Comparison of ENCODE assay signal across 12 mouse cellular contexts in the genomic region with DNA sequence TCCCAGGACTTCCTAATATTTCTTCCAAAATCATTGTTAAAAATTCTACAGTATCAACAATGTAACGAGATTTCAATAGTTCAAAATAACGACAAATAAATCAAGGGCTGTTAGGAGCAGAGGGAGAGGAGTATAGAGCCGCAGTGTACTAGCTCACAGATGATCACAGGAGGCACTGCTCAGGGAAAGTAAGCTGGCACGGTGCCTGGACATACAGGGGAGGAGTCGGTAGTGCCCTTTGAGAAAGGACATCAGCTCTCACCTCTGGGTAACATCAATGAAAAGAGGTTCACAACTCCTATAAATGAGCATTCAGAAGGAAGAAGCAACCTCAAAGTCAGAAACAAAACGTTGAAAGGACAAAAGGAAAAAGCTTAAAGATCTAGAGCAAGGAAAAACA. TPM values are rescaled to one million over a fixed set of nuclear protein-coding genes. Genes with fewer than 3 reads are reported as not detected.
DNase-seq lines count a peak whose midpoint lies in the region; ATAC-seq and TF ChIP-seq lines count a peak whose summit lies in the region.
"Had no signal": no experiment of that assay in that cellular context is flagged by ENCODE, and none has a peak within 500 bp of the region (broad histone marks: within the 10 kb centered on the region; RNA-seq: fewer than 3 reads in every experiment).

No protein-coding gene starts in this region.

- H3K9ac ChIP-seq in kidney, embryonic 14.5 days (ENCODE audit: low read depth, low read length): no peak overlapping the region
- H3K9ac ChIP-seq: neural tube, embryonic 12.5 days had no signal

- ATAC-seq in kidney, embryonic 14.5 days (ENCODE audit: low FRiP score, low TSS enrichment): no peak
- ATAC-seq: forebrain, embryonic 16.5 days had no signal

- no peak overlapping the region for H3K27ac ChIP-seq in kidney, adult 2 months (ENCODE audit: insufficient read depth, low read depth, low read length)
- H3K27ac ChIP-seq in kidney, embryonic 14.5 days (ENCODE audit: low read depth, low read length): no peak overlapping the region
- 0 out of 2 replicates have a peak overlapping the region, but pooled peaks have one; percentile 16 for H3K27ac ChIP-seq in heart, embryonic 10.5 days
- H3K27ac ChIP-seq: neural tube, embryonic 12.5 days had no signal

- H3K4me1 ChIP-seq in kidney, adult 2 months (ENCODE audit: control insufficient read depth, insufficient read depth, low read length): peaks cover 4% of the 10 kb centered on the region; the same call in 1 of the 2 replicates
- H3K4me1 ChIP-seq in kidney, embryonic 14.5 days (ENCODE audit: control insufficient read depth, insufficient read depth, low read length): no peaks in the 10 kb centered on the region
- H3K4me1 ChIP-seq in heart, embryonic 10.5 days: peaks cover 4% of the 10 kb centered on the region; the same call in 1 of the 2 replicates
- H3K4me1 ChIP-seq: neural tube, embryonic 12.5 days had no signal

- TF ChIP-seq CTCF in kidney, adult 2 months (conservative IDR thresholded peaks at IDR 0.05; ENCODE audit: insufficient read depth, insufficient read length, low read depth, low read length): no peak

- no peaks in the 10 kb centered on the region for H3K27me3 ChIP-seq in kidney, adult 2 months (replicated peaks; ENCODE audit: control insufficient read depth, insufficient read depth, low read length)
- H3K27me3 ChIP-seq in kidney, embryonic 14.5 days (ENCODE audit: control insufficient read depth, insufficient read depth, low read length): no peaks in the 10 kb centered on the region
- no peaks in the 10 kb centered on the region for H3K27me3 ChIP-seq in heart, embryonic 10.5 days (ENCODE audit: insufficient read depth, poor library complexity, severe bottlenecking)
- H3K27me3 ChIP-seq: neural tube, embryonic 12.5 days had no signal

- 37% methylated on average over 6 of the region's 6 CpGs for WGBS in kidney, adult 2 months
- 76% methylated on average over 6 of the region's 6 CpGs for WGBS in kidney, embryonic 14.5 days
- WGBS in heart, embryonic 10.5 days: 66% methylated on average over 6 of the region's 6 CpGs

- DNase-seq in adrenal gland, adult (ENCODE audit: inconsistent age in 2 of 2, low spot score in 1 of 2): peak; percentile 50 to 65
- no peak for DNase-seq in adrenal gland, adult 18-20 months (ENCODE audit: low spot score in 2 of 2)
- peak; percentile 81 for DNase-seq in kidney, adult 2 months
- no peak for DNase-seq in heart, embryonic 10.5 days (ENCODE audit: low spot score)
- DNase-seq in kidney, postnatal 14 days: peak; percentile 78
- DNase-seq in gastrocnemius, postnatal 4 days (ENCODE audit: low spot score in 2 of 2): no peak
- DNase-seq in thymus, postnatal 4 days: no peak
- DNase-seq: thymus, postnatal 14 days had no signal

- no peak overlapping the region for H3K4me2 ChIP-seq in kidney, embryonic 14.5 days (replicated peaks; ENCODE audit: low read depth, low read length)
- H3K4me2 ChIP-seq: neural tube, embryonic 12.5 days had no signal

- H3K9me3 ChIP-seq in kidney, embryonic 14.5 days (ENCODE audit: control insufficient read depth, low read length): no peaks in the 10 kb centered on the region
- H3K9me3 ChIP-seq in heart, embryonic 10.5 days: no peaks in the 10 kb centered on the region
- H3K9me3 ChIP-seq: G1E; neural tube, embryonic 12.5 days had no signal

- no peak for TF ChIP-seq POLR2A in kidney, adult 2 months (IDR thresholded peaks at IDR 0.05; ENCODE audit: low read depth, low read length)

- peaks cover 3% of the 10 kb centered on the region for H3K36me3 ChIP-seq in kidney, adult 2 months (ENCODE audit: control insufficient read depth, insufficient read depth, low read length)
- H3K36me3 ChIP-seq in kidney, embryonic 14.5 days (ENCODE audit: control insufficient read depth, insufficient read depth, low read length): peaks cover 48% of the 10 kb centered on the region
- H3K36me3 ChIP-seq in heart, embryonic 10.5 days: peaks cover 62% of the 10 kb centered on the region

- no peak overlapping the region for H3K4me3 ChIP-seq in kidney, adult 2 months (ENCODE audit: insufficient read depth, low read depth, low read length)
- H3K4me3 ChIP-seq in kidney, embryonic 14.5 days (ENCODE audit: low read length): no peak overlapping the region
- H3K4me3 ChIP-seq in heart, embryonic 10.5 days: no peak overlapping the region
- H3K4me3 ChIP-seq: neural tube, embryonic 12.5 days had no signal

RNA-seq across cellular contexts. Expression of a gene that starts 16.8 kb away (rescaled TPM):
- total RNA-seq in adrenal gland, adult 18-20 months (2021): 1 to 10 TPM; 2.8 to 9.7 TPM
- 10.1 and 13.6 TPM in 2 replicates for polyA plus RNA-seq in kidney, adult 2 months (2012; rRNA removed)
- 14.7 and 15.5 TPM in 2 replicates for polyA plus RNA-seq in kidney, embryonic 14.5 days (2014; fragmentation: Nextera tagmentation; extraction: Ambion mirVana)
- 6.3 and 8.5 TPM in 2 replicates for polyA plus RNA-seq in heart, embryonic 10.5 days (2016; fragmentation: Nextera tagmentation; extraction: Ambion mirVana)
- 10 to 100 TPM; 26.2 to 28.6 TPM for total RNA-seq in gastrocnemius, postnatal 4 days (2021)

RNA-seq across cellular contexts. Expression of a gene that starts 28.7 kb away (rescaled TPM):
- 10 to 100 TPM; 19.7 to 20.6 TPM for total RNA-seq in adrenal gland, adult 18-20 months (2021)
- 31.1 and 41.2 TPM in 2 replicates for polyA plus RNA-seq in kidney, adult 2 months (2012; rRNA removed)
- polyA plus RNA-seq in kidney, embryonic 14.5 days (2014; fragmentation: Nextera tagmentation; extraction: Ambion mirVana): 23.3 and 25.1 TPM in 2 replicates
- 21.7 and 25.4 TPM in 2 replicates for polyA plus RNA-seq in heart, embryonic 10.5 days (2016; fragmentation: Nextera tagmentation; extraction: Ambion mirVana)
- total RNA-seq in gastrocnemius, postnatal 4 days (2021): 10 to 100 TPM; 38.8 to 40.7 TPM

Comparison
In these comparisons a context has a peak if more than half of its experiments do, and no peak if none do; other contexts are left out.
1. DNase-seq: peak in adrenal gland, adult (2 of 2), kidney, adult 2 months (single experiment) and kidney, postnatal 14 days (single experiment); none in adrenal gland, adult 18-20 months (0 of 2), heart, embryonic 10.5 days (single experiment), gastrocnemius, postnatal 4 days (0 of 2) and thymus, postnatal 4 days (single experiment).